Mouse (Mus musculus) kidney, postnatal 0 days (tissue): ENCODE results near the gene Rbpjl. TPM values are rescaled to one million over a fixed set of nuclear protein-coding genes. Genes with fewer than 3 reads are reported as not detected.

Experiments
- ATAC-seq: fragments of 200-750 bp; cut with Nextera tagmentation; replicated peaks from 2 replicates; pipeline ENCODE4 v1.8.0; 2017; ENCODE audit warnings: low read depth, moderate number of reproducible peaks, moderate TSS enrichment, moderate library complexity; ENCODE audit not compliant: low FRiP score
- DNase-seq: peaks from one replicate; pipeline ENCODE4 v3.0.0-alpha.2; 2016; ENCODE audit warnings: low spot score
- H3K27ac ChIP-seq: fragments of 300-500 bp; sonication (generic); 2 replicates; pipeline ENCODE4 v1.5.1; 2014; ENCODE audit warnings: mild to moderate bottlenecking
- H3K27me3 ChIP-seq: fragments of 300-500 bp; sonication (generic); 2 replicates; pipeline ENCODE4 v1.6.1; 2014; ENCODE audit warnings: low read length, mixed read lengths; ENCODE audit not compliant: insufficient read depth
- H3K36me3 ChIP-seq: fragments of 300-500 bp; sonication (generic); 2 replicates; pipeline ENCODE4 v1.6.1; 2014; ENCODE audit warnings: low read length, mixed read lengths; ENCODE audit not compliant: insufficient read depth
- H3K4me1 ChIP-seq: fragments of 300-500 bp; sonication (generic); replicated peaks from 2 replicates; pipeline ENCODE4 v1.6.1; 2014; ENCODE audit warnings: antibody characterized with exemption, low read length, mixed read lengths; ENCODE audit not compliant: insufficient read depth
- H3K4me2 ChIP-seq: fragments of 300-500 bp; sonication (generic); 2 replicates; pipeline ENCODE4 v1.6.1; 2014; ENCODE audit warnings: mild to moderate bottlenecking, low read length, moderate library complexity, mixed read lengths
- H3K4me3 ChIP-seq: fragments of 300-500 bp; sonication (generic); replicated peaks from 2 replicates; pipeline ENCODE4 v1.5.1; 2014; ENCODE audit warnings: low read depth, low read length
- H3K9ac ChIP-seq: fragments of 300-500 bp; sonication (generic); 2 replicates; pipeline ENCODE4 v1.6.1; 2014; ENCODE audit warnings: low read depth, low read length
- H3K9me3 ChIP-seq: fragments of 300-500 bp; sonication (generic); replicated peaks from 2 replicates; pipeline ENCODE4 v1.6.1; 2016; ENCODE audit warnings: low read length, inconsistent platforms, mixed read lengths
- CTCF ChIP-seq: IDR thresholded peaks from 2 replicates; pipeline ENCODE4 v1.5.1; 2016; ENCODE audit warnings: antibody characterized with exemption, low read depth, mild to moderate bottlenecking, moderate library complexity
- WGBS: fragments of 180-500 bp; shearing (Covaris S2); extraction: QIAGEN DNeasy Blood & Tissue Kit; methylation state at CpG from one replicate; pipeline ENCODE4 v1.1.7; 2014; 5-methylcytosine and 5-hydroxymethylcytosine counted together
- polyA plus RNA-seq: library from polyadenylated mRNA; unstranded; fragments of >200 nt; fragmentation: Nextera tagmentation; extraction: Ambion mirVana; gene quantifications from 2 replicates; pipeline ENCODE4 v1.2.1, GENCODE M21; 2015

Gene Rbpjl
- polyA plus RNA-seq, 1 experiment from 2014 or later: not detected

GRCm38 (mm10) chr2:164377478-164378426 lies 25.2 kb upstream of the Rbpjl start:
- DNase-seq (peak; percentile 30), ATAC-seq (no peak)
- WGBS: 79% methylated on average over 15 of the region's 15 CpGs
- no peak for TF ChIP-seq CTCF
- H3K36me3 ChIP-seq: no peaks in the 10 kb centered on the region
- no peak overlapping the region for H3K27ac ChIP-seq
- no peak overlapping the region for H3K9ac ChIP-seq
- H3K4me2 ChIP-seq: no peak overlapping the region
- H3K9me3 ChIP-seq: no peaks in the 10 kb centered on the region
- H3K27me3 ChIP-seq: no peaks in the 10 kb centered on the region
- H3K4me1 ChIP-seq: no peaks in the 10 kb centered on the region
- no peak overlapping the region for H3K4me3 ChIP-seq

DNA sequence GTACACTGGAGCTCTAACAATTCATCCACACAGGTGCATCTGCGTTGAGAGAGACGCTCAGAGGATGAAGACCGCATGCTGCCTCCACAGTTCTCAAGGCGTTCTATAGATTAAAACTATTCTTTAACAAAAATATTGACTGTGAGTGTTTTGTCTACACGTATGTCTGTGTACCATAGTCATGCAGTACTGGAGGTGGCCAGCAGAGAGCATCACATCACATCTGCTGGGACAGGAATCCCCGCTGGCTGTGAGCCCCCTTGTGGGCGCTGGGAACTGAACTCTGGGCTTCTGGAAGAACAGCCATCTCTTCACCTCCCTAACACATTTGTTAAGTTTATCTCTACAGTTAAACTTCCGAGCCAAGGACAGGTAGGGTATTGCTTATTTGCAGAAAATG lies 21.2 kb upstream of the Rbpjl start:
- WGBS: 79% methylated on average over 8 of the region's 8 CpGs

DNA sequence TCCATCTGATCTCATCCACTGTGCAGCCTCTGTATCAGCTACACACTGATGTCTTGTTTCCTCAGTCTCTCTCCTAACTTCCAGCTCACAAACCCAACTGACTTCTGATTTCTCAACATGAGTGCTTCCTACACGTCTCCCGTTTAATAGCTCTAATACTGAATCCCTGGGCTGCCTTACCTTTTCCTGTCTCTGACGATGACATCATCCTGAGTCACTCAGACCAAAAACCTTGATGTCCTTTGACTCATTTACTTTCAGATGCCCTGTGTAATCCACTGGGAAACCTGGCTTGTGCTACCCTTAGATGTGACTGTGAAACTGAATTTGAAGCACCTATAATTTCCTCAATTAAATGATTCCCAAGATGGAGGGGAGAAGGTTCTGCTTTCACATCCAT lies 20.0 kb upstream of the Rbpjl start:
- no peaks in the 10 kb centered on the region for H3K36me3 ChIP-seq
- no peak for TF ChIP-seq CTCF
- no peak overlapping the region for H3K4me3 ChIP-seq
- DNase-seq (no peak), ATAC-seq (no peak)
- no peak overlapping the region for H3K4me2 ChIP-seq
- no peaks in the 10 kb centered on the region for H3K9me3 ChIP-seq
- H3K4me1 ChIP-seq: 0 out of 2 replicates have a peak, but pooled peaks cover 5% of the 10 kb centered on the region
- H3K27me3 ChIP-seq: peaks cover 4% of the 10 kb centered on the region; the same call in 1 of the 2 replicates
- 74% methylated on average over 3 of the region's 3 CpGs for WGBS
- H3K27ac ChIP-seq: no peak overlapping the region
- H3K9ac ChIP-seq: no peak overlapping the region

More for the DNA sequence above, 21.2 kb upstream of the Rbpjl start:
- Histone ChIP-seq H3K36me3 (no peaks in the 10 kb centered on the region), H3K4me3 (no peak overlapping the region), H3K9me3 (no peaks in the 10 kb centered on the region), H3K27ac (no peak overlapping the region), H3K4me1 (0 out of 2 replicates have a peak, but pooled peaks cover 5% of the 10 kb centered on the region), H3K9ac (no peak overlapping the region), H3K4me2 (no peak overlapping the region), H3K27me3 (no peaks in the 10 kb centered on the region)
- TF ChIP-seq CTCF: peak; percentile 14; the same call in 1 of the 2 replicates
- no peak for ATAC-seq
- no peak for DNase-seq

- no peak for TF ChIP-seq CTCF
- no peak for ATAC-seq
Observed at GRCm38 (mm10) chr2:164383656-164384399, 19.1 kb upstream of the Rbpjl start.

DNA sequence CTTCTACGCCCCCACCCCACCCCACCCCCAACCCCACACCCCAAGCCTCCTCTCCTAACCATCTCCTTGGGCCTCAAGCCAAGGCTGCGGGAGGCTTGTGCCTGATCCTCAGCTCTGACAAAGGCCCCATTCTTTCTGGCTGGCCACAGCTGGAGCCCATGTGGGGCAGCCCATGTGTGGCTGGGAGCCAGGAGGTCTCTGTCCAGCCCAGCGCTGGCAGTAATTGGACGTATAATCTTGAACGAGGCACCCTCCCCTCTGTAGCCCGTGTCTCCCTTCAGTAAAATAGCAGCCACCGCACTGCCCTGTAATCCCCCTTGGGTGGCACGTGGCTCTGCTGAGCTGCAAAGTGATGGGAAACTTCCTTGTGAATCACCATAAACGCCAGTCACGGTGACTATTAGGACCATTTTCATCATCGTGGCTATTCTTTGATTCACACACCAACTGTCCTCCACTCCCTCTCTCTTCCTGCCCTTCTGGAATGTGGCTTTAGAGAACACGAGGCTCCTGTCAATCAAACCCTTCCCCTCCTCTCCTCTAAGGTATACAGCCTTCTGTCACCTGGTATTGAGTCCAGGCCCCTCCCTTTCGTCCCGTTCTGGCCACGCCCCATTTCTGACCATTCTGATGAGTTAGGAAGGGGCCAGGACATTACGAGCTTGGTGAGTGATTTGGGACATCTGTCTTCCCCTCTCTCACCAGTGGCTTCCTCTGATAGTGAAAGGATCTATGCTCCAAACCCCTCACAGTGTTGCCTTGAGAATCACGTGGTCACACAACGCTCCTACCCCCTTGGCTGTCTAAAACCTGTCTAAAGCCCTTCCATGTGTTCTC lies 16.8 kb upstream of the Rbpjl start:
- no peak overlapping the region for H3K27ac ChIP-seq
- DNase-seq: no peak

More at GRCm38 (mm10) chr2:164383656-164384399, 19.1 kb upstream of the Rbpjl start:
- no peak overlapping the region for H3K4me3 ChIP-seq
- no peak overlapping the region for H3K9ac ChIP-seq
- no peak overlapping the region for H3K27ac ChIP-seq
- H3K4me2 ChIP-seq: no peak overlapping the region
- no peaks in the 10 kb centered on the region for H3K36me3 ChIP-seq
- 53% methylated on average over 11 of the region's 11 CpGs for whole genome bisulfite sequencing
- 0 out of 2 replicates have a peak, but pooled peaks cover 5% of the 10 kb centered on the region for H3K4me1 ChIP-seq
- no peak for DNase-seq
- peaks cover 7% of the 10 kb centered on the region; the same call in 1 of the 2 replicates for H3K27me3 ChIP-seq
- H3K9me3 ChIP-seq: no peaks in the 10 kb centered on the region

More for the DNA sequence above, 16.8 kb upstream of the Rbpjl start:
- TF ChIP-seq CTCF: no peak
- Histone ChIP-seq H3K4me3 (no peak overlapping the region), H3K4me1 (0 out of 2 replicates have a peak, but pooled peaks cover 5% of the 10 kb centered on the region), H3K9me3 (no peaks in the 10 kb centered on the region), H3K4me2 (no peak overlapping the region), H3K9ac (no peak overlapping the region), H3K27me3 (peaks cover 9% of the 10 kb centered on the region; the same call in 1 of the 2 replicates), H3K36me3 (no peaks in the 10 kb centered on the region)
- no peak for ATAC-seq
- 15% methylated on average over 18 of the region's 18 CpGs for WGBS
